Mouse (Mus musculus): Measurements from ENCODE around the gene Ccnd3. TPM values are rescaled to one million over a fixed set of nuclear protein-coding genes. Genes with fewer than 3 reads are reported as not detected.
A peak's percentile ranks its signal among the peaks of the same experiment; 100 is the strongest.
"Not testable (repeated sequence)": the region's sequence is repeated elsewhere in the genome, so short reads cannot be mapped to it uniquely, and the experiment has no call there.

The Ccnd3 gene
- polyA plus RNA-seq, 2 experiments = 195 to 379 TPM

- WGBS (ENCODE audit: insufficient replicate concordance) = 5% methylated on average over 11 of the region's 11 CpGs
- H3K27me3 ChIP-seq (ENCODE audit: control insufficient read depth, insufficient read depth, low read length) = no peaks in the 10 kb centered on the region
- H3K9me3 ChIP-seq (ENCODE audit: control insufficient read depth, low read length) = no peaks in the 10 kb centered on the region
- DNase-seq (ENCODE audit: low read depth in 3 of 3, low spot score in 3 of 3) (no peak), ATAC-seq (ENCODE audit: insufficient read depth) (peak; percentile 7)
- H3K36me3 ChIP-seq (replicated peaks; ENCODE audit: control insufficient read depth, insufficient read depth, low read depth) = peaks cover 29% of the 10 kb centered on the region
- H3K9ac ChIP-seq (replicated peaks) = peak overlapping the region; percentile 85
- no peak for TF ChIP-seq EP300 (IDR thresholded peaks at IDR 0.05; ENCODE audit: low read depth)
- TF ChIP-seq CTCF (IDR thresholded peaks at IDR 0.05; ENCODE audit: low read depth) = no peak
- peaks cover 17 to 23% of the 10 kb centered on the region in 2 experiments for H3K4me1 ChIP-seq (replicated peaks; ENCODE audit: control insufficient read depth in 2 of 2, insufficient read depth in 2 of 2, low read length in 1 of 2)
- H3K4me2 ChIP-seq (ENCODE audit: low read depth) = peak overlapping the region; percentile 96
- H3K4me3 ChIP-seq (ENCODE audit: insufficient read depth in 1 of 2, low read depth in 2 of 2, low read length in 2 of 2) = peak overlapping the region; percentile 78 to 87
- H3K27ac ChIP-seq = peak overlapping the region; percentile 83
Observed at GRCm38 (mm10) chr17:47501531-47501930, 3.3 kb upstream of the Ccnd3 start.

- H3K9me3 ChIP-seq (ENCODE audit: control insufficient read depth, low read length) = no peaks in the 10 kb centered on the region
- H3K4me2 ChIP-seq (ENCODE audit: low read depth) = peak within 1 kb of the TSS; percentile 96
- ATAC-seq (ENCODE audit: insufficient read depth) = peak; percentile 93
- DNase-seq (ENCODE audit: low read depth in 3 of 3, low spot score in 3 of 3) = peak; percentile 88 to 91 (median 90)
- peaks cover 25% of the 10 kb centered on the region for H3K36me3 ChIP-seq (replicated peaks; ENCODE audit: control insufficient read depth, insufficient read depth, low read depth)
- no peak for TF ChIP-seq EP300 (IDR thresholded peaks at IDR 0.05; ENCODE audit: low read depth)
- TF ChIP-seq CTCF (IDR thresholded peaks at IDR 0.05; ENCODE audit: low read depth) = no peak
- 1% methylated on average over 40 of the region's 40 CpGs for WGBS (ENCODE audit: insufficient replicate concordance)
- H3K27ac ChIP-seq = peak within 1 kb of the TSS; percentile 83
- H3K9ac ChIP-seq (replicated peaks) = peak within 1 kb of the TSS; percentile 85
- peak within 1 kb of the TSS; percentile 78 to 87 for H3K4me3 ChIP-seq (ENCODE audit: insufficient read depth in 1 of 2, low read depth in 2 of 2, low read length in 2 of 2)
- no peaks in the 10 kb centered on the region for H3K27me3 ChIP-seq (ENCODE audit: control insufficient read depth, insufficient read depth, low read length)
- H3K4me1 ChIP-seq (replicated peaks; ENCODE audit: control insufficient read depth in 2 of 2, insufficient read depth in 2 of 2, low read length in 1 of 2) = peaks cover 17 to 26% of the 10 kb centered on the region in 2 experiments
Observed at GRCm38 (mm10) chr17:47501946-47502706, 2.7 kb upstream of the Ccnd3 start, which contains the start of gene Taf8. Taf8 (minus strand) TSS chr17:47502292.

GRCm38 (mm10) chr17:47502707-47503045 is 2.2 kb upstream of the Ccnd3 start:
- 67% methylated on average over 6 of the region's 6 CpGs for WGBS (ENCODE audit: insufficient replicate concordance)
- peak overlapping the region; percentile 26 for H3K27ac ChIP-seq
- H3K36me3 ChIP-seq (replicated peaks; ENCODE audit: control insufficient read depth, insufficient read depth, low read depth) = peaks cover 22% of the 10 kb centered on the region
- DNase-seq (ENCODE audit: low read depth in 3 of 3, low spot score in 3 of 3); ATAC-seq (ENCODE audit: insufficient read depth); H3K9me3 ChIP-seq (ENCODE audit: control insufficient read depth, low read length); H3K27me3 ChIP-seq (ENCODE audit: control insufficient read depth, insufficient read depth, low read length); H3K9ac ChIP-seq (replicated peaks): not testable (repeated sequence)
- H3K4me3 ChIP-seq (ENCODE audit: insufficient read depth in 1 of 2, low read depth in 2 of 2, low read length in 2 of 2) = peak overlapping the region in 1 of 2 experiments; percentile 87; a peak in 2 of 4 replicates
- H3K4me2 ChIP-seq (ENCODE audit: low read depth) = peak overlapping the region; percentile 96
- H3K4me1 ChIP-seq (replicated peaks; ENCODE audit: control insufficient read depth in 2 of 2, insufficient read depth in 2 of 2, low read length in 1 of 2) = peaks cover 21 to 32% of the 10 kb centered on the region in 2 experiments

DNA sequence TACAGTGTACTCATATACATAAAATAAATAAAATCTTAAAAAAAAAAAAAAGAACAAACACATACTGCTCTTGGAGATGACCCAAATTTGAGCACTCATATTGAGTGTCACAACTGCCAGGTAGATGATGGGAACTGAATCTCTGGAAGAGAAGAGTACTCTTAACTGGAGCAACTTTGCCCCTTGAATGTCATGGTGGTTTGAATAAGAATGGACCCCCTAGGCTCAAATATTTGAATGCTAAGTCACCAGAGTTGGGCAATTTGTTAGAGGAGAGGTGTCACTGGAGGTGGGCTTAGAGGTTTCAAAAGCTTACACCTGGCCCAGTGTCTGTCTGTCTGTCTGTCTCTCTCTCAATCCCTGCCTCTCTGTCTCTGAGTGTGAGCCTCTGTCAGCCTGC is 1.2 kb upstream of the Ccnd3 start:
- no peak overlapping the region for H3K27ac ChIP-seq
- ATAC-seq (ENCODE audit: insufficient read depth) (no peak), DNase-seq (ENCODE audit: low read depth in 3 of 3, low spot score in 3 of 3) (no peak)
- TF ChIP-seq CTCF (IDR thresholded peaks at IDR 0.05; ENCODE audit: low read depth) (no peak), EP300 (IDR thresholded peaks at IDR 0.05; ENCODE audit: low read depth) (no peak)
- no peak overlapping the region for H3K9ac ChIP-seq (replicated peaks)
- no peak overlapping the region for H3K4me2 ChIP-seq (ENCODE audit: low read depth)
- no peak overlapping the region for H3K4me3 ChIP-seq (ENCODE audit: insufficient read depth in 1 of 2, low read depth in 2 of 2, low read length in 2 of 2)
- H3K4me1 ChIP-seq (replicated peaks; ENCODE audit: control insufficient read depth in 2 of 2, insufficient read depth in 2 of 2, low read length in 1 of 2) = peaks cover 28 to 39% of the 10 kb centered on the region in 2 experiments
- peaks cover 15% of the 10 kb centered on the region for H3K36me3 ChIP-seq (replicated peaks; ENCODE audit: control insufficient read depth, insufficient read depth, low read depth)
- no peaks in the 10 kb centered on the region for H3K9me3 ChIP-seq (ENCODE audit: control insufficient read depth, low read length)
- H3K27me3 ChIP-seq (ENCODE audit: control insufficient read depth, insufficient read depth, low read length) = no peaks in the 10 kb centered on the region

GRCm38 (mm10) chr17:47504228-47504627 is 623 bp upstream of the Ccnd3 start:
- WGBS (ENCODE audit: insufficient replicate concordance) = 52% methylated on average over 5 of the region's 5 CpGs
- no peaks in the 10 kb centered on the region for H3K27me3 ChIP-seq (ENCODE audit: control insufficient read depth, insufficient read depth, low read length)
- peak overlapping the region; percentile 88 for H3K4me2 ChIP-seq (ENCODE audit: low read depth)
- H3K4me3 ChIP-seq (ENCODE audit: insufficient read depth in 1 of 2, low read depth in 2 of 2, low read length in 2 of 2) = peak overlapping the region; percentile 48 to 60; a peak in 3 of 4 replicates
- no peaks in the 10 kb centered on the region for H3K9me3 ChIP-seq (ENCODE audit: control insufficient read depth, low read length)
- TF ChIP-seq CTCF (IDR thresholded peaks at IDR 0.05; ENCODE audit: low read depth) (no peak), EP300 (IDR thresholded peaks at IDR 0.05; ENCODE audit: low read depth) (no peak)
- peak overlapping the region; percentile 73 for H3K9ac ChIP-seq (replicated peaks)
- DNase-seq (ENCODE audit: low read depth in 3 of 3, low spot score in 3 of 3) = no peak
- H3K4me1 ChIP-seq (replicated peaks; ENCODE audit: control insufficient read depth in 2 of 2, insufficient read depth in 2 of 2, low read length in 1 of 2) = peaks cover 31 to 39% of the 10 kb centered on the region in 2 experiments
- H3K27ac ChIP-seq = peak overlapping the region; percentile 23
- peaks cover 11% of the 10 kb centered on the region for H3K36me3 ChIP-seq (replicated peaks; ENCODE audit: control insufficient read depth, insufficient read depth, low read depth)
- no peak for ATAC-seq (ENCODE audit: insufficient read depth)
